Mouse (Mus musculus) heart, adult 2 months (tissue): ENCODE measurements around the gene Tfeb. TPM values are rescaled to one million over a fixed set of nuclear protein-coding genes. Genes with fewer than 3 reads are reported as not detected.

Source experiments
- DNase-seq, 2 experiments: peaks; one replicate each; pipeline ENCODE4 v3.0.0; 2021
- H3K27ac ChIP-seq: fragments of 200-600 bp; 2 replicates; pipeline ENCODE4 v1.8.1; 2022
- H3K27me3 ChIP-seq: fragments of 200-500 bp; 2 replicates; pipeline ENCODE4 v1.6.1; 2012; ENCODE audit warnings: mild to moderate bottlenecking, low read length, inconsistent platforms, mixed read lengths; ENCODE audit not compliant: control insufficient read depth, insufficient read depth
- H3K36me3 ChIP-seq: fragments of 200-500 bp; 2 replicates; pipeline ENCODE4 v1.6.1; 2012; ENCODE audit warnings: low read length, inconsistent platforms; ENCODE audit not compliant: control insufficient read depth, insufficient read depth
- H3K4me1 ChIP-seq: fragments of 200-500 bp; 2 replicates; pipeline ENCODE4 v1.6.1; 2011; ENCODE audit warnings: low read length; ENCODE audit not compliant: control insufficient read depth, insufficient read depth
- H3K4me3 ChIP-seq: fragments of 200-600 bp; 2 replicates; pipeline ENCODE4 v1.8.1; 2022
- H3K79me2 ChIP-seq: fragments of 200-500 bp; replicated peaks from 2 replicates; pipeline ENCODE4 v1.6.1; 2012; ENCODE audit warnings: mild to moderate bottlenecking, inconsistent platforms, low read length, moderate library complexity, mixed read lengths; ENCODE audit not compliant: control insufficient read depth, insufficient read depth
- H3K9ac ChIP-seq: fragments of 200-500 bp; 2 replicates; pipeline ENCODE4 v1.6.1; 2012; ENCODE audit warnings: low read depth, mild to moderate bottlenecking, control low read depth, inconsistent platforms, low read length, mixed read lengths
- CTCF ChIP-seq: fragments of 200-600 bp; IDR thresholded peaks from 2 replicates; pipeline ENCODE4 v1.8.1; 2022; ENCODE audit warnings: antibody characterized with exemption, mild to moderate bottlenecking, moderate library complexity
- EP300 ChIP-seq: fragments of 200-500 bp; IDR thresholded peaks from 2 replicates; pipeline ENCODE4 v1.6.1; 2011; ENCODE audit warnings: low read depth, low read length, control low read depth; ENCODE audit not compliant: insufficient read depth
- POLR2A ChIP-seq: fragments of 200-500 bp; IDR thresholded peaks from 2 replicates; pipeline ENCODE4 v1.6.1; 2011; ENCODE audit warnings: mild to moderate bottlenecking, low read depth, low read length, control low read depth; ENCODE audit not compliant: insufficient read depth
- WGBS: fragments of 180-500 bp; shearing (Covaris S2); methylation state at CpG from one replicate; pipeline ENCODE4 v1.1.7; 2018; 5-methylcytosine and 5-hydroxymethylcytosine counted together
- intact Hi-C: fragments of 180-260 bp; cut with DNase I; formaldehyde crosslinking; loops from one replicate; pipeline ENCODE4 v1.15.1; 2025
- polyA plus RNA-seq: library from polyadenylated mRNA; depleted of rRNA; stranded (reverse); fragments of >200 nt; gene quantifications from 2 replicates; pipeline ENCODE4 v1.2.3, GENCODE M21; 2012
- total RNA-seq, 2 experiments: library from RNA; stranded (reverse); gene quantifications; 2 replicates each; pipeline ENCODE4 v1.2.3; 2021

The Tfeb gene
- total and polyA plus RNA-seq, 3 experiments, result 33.5 to 42.7 (median 36.8) TPM

GRCm38 (mm10) chr17:47788306-47788705 is 51.5 kb downstream of the Tfeb start:
- no peak overlapping the region for H3K4me3 ChIP-seq
- intact Hi-C loops, result no loop called here
- H3K36me3 ChIP-seq, result no peaks in the 10 kb centered on the region
- no peak overlapping the region for H3K9ac ChIP-seq
- WGBS, result 48% methylated on average over 4 of the region's 4 CpGs
- no peak for DNase-seq
- H3K79me2 ChIP-seq, result no peaks in the 10 kb centered on the region
- H3K4me1 ChIP-seq, result peaks cover 8% of the 10 kb centered on the region
- no peak for TF ChIP-seq CTCF
- no peak for TF ChIP-seq EP300
- no peak for TF ChIP-seq POLR2A
- no peak overlapping the region for H3K27ac ChIP-seq
- no peaks in the 10 kb centered on the region for H3K27me3 ChIP-seq

- peak in 1 of 2 experiments; percentile 1 for DNase-seq
- Histone ChIP-seq H3K79me2 (no peaks in the 10 kb centered on the region), H3K4me3 (no peak overlapping the region), H3K27me3 (no peaks in the 10 kb centered on the region), H3K9ac (no peak overlapping the region), H3K36me3 (no peaks in the 10 kb centered on the region), H3K27ac (no peak overlapping the region), H3K4me1 (peaks cover 8% of the 10 kb centered on the region)
- WGBS, result 87% methylated on average over 6 of the region's 6 CpGs
- TF ChIP-seq EP300 (no peak), POLR2A (no peak), CTCF (no peak)
- intact Hi-C loops, result no loop called here
These were observed 52.2 kb downstream of the Tfeb start for GRCm38 (mm10) chr17:47788996-47789395.

GRCm38 (mm10) chr17:47792098-47792863 is 55.5 kb downstream of the Tfeb start:
- Histone ChIP-seq H3K4me3 (no peak overlapping the region), H3K36me3 (no peaks in the 10 kb centered on the region), H3K27ac (no peak overlapping the region), H3K4me1 (peaks cover 5% of the 10 kb centered on the region), H3K9ac (no peak overlapping the region), H3K27me3 (no peaks in the 10 kb centered on the region), H3K79me2 (no peaks in the 10 kb centered on the region)
- TF ChIP-seq EP300 (peak; percentile 94), POLR2A (no peak), CTCF (peak; percentile 90)
- intact Hi-C loops, result loop anchor here (1.0 kb wide), 1 partner anchor 309 kb away; no protein-coding TSS in a partner anchor
- peak; percentile 60 to 75 for DNase-seq
- 37% methylated on average over 15 of the region's 15 CpGs for WGBS

- TF ChIP-seq POLR2A (no peak), CTCF (peak; percentile 96; the same call in 1 of the 2 replicates), EP300 (peak; percentile 74; the same call in 1 of the 2 replicates)
- WGBS, result 6% methylated on average over 9 of the region's 9 CpGs
- H3K4me3 ChIP-seq, result no peak overlapping the region
- intact Hi-C loops, result loop anchor here (1.0 kb wide), 1 partner anchor 71 kb away; no protein-coding TSS in a partner anchor
- no peaks in the 10 kb centered on the region for H3K27me3 ChIP-seq
- H3K4me1 ChIP-seq, result peaks cover 5% of the 10 kb centered on the region
- peak; percentile 88 to 91 for DNase-seq
- no peaks in the 10 kb centered on the region for H3K36me3 ChIP-seq
- no peaks in the 10 kb centered on the region for H3K79me2 ChIP-seq
- peak overlapping the region; percentile 43; the same call in 1 of the 2 replicates for H3K27ac ChIP-seq
- no peak overlapping the region for H3K9ac ChIP-seq
These were observed 56.5 kb downstream of the Tfeb start for GRCm38 (mm10) chr17:47793377-47793776.

GRCm38 (mm10) chr17:47795446-47795845 is 58.6 kb downstream of the Tfeb start:
- H3K4me1 ChIP-seq, result peaks cover 5% of the 10 kb centered on the region
- H3K79me2 ChIP-seq, result no peaks in the 10 kb centered on the region
- no peak for TF ChIP-seq EP300
- no peak for TF ChIP-seq POLR2A
- peak; percentile 85 for TF ChIP-seq CTCF
- WGBS, result 54% methylated on average over 3 of the region's 3 CpGs
- no peaks in the 10 kb centered on the region for H3K36me3 ChIP-seq
- intact Hi-C loops, result no loop called here
- H3K27me3 ChIP-seq, result no peaks in the 10 kb centered on the region
- H3K4me3 ChIP-seq, result no peak overlapping the region
- H3K27ac ChIP-seq, result no peak overlapping the region
- H3K9ac ChIP-seq, result no peak overlapping the region
- DNase-seq, result peak; percentile 58 to 65

GRCm38 (mm10) chr17:47796156-47796816 is 59.5 kb downstream of the Tfeb start:
- Histone ChIP-seq H3K4me3 (no peak overlapping the region), H3K9ac (no peak overlapping the region), H3K4me1 (peaks cover 5% of the 10 kb centered on the region), H3K27me3 (no peaks in the 10 kb centered on the region), H3K36me3 (no peaks in the 10 kb centered on the region), H3K27ac (no peak overlapping the region), H3K79me2 (no peaks in the 10 kb centered on the region)
- intact Hi-C loops, result no loop called here
- TF ChIP-seq EP300 (no peak), POLR2A (no peak), CTCF (no peak)
- WGBS, result 51% methylated on average over 16 of the region's 16 CpGs
- DNase-seq, result no peak
